ENCODE assay signal across 8 mouse cellular contexts in genomic region chr5:111261733-111262573, GRCm38 (mm10).
DNase-seq lines count a peak whose midpoint lies in the region; ATAC-seq and TF ChIP-seq lines count a peak whose summit lies in the region.

No protein-coding gene starts in this region.

- H3K36me3 ChIP-seq in forebrain, embryonic 10.5 days (replicated peaks), result peaks cover 9% of the 10 kb centered on the region
- peaks cover 4% of the 10 kb centered on the region; the same call in 1 of the 2 replicates for H3K36me3 ChIP-seq in forebrain, embryonic 11.5 days (ENCODE audit: control insufficient read depth, insufficient read depth, low read length)
- H3K36me3 ChIP-seq in forebrain, postnatal 0 days (ENCODE audit: insufficient read depth), result peaks cover 6% of the 10 kb centered on the region
- H3K36me3 ChIP-seq in intestine, embryonic 16.5 days (ENCODE audit: control insufficient read depth, insufficient read depth, low read length), result 0 out of 2 replicates have a peak, but pooled peaks cover 4% of the 10 kb centered on the region

- no peak overlapping the region for H3K9ac ChIP-seq in forebrain, embryonic 11.5 days (ENCODE audit: low read length)
- no peak overlapping the region for H3K9ac ChIP-seq in forebrain, postnatal 0 days
- H3K9ac ChIP-seq in intestine, embryonic 16.5 days (ENCODE audit: low read depth, low read length), result peak overlapping the region; percentile 52

- peaks cover 25% of the 10 kb centered on the region for H3K27me3 ChIP-seq in forebrain, embryonic 10.5 days (ENCODE audit: poor library complexity, severe bottlenecking)
- H3K27me3 ChIP-seq in forebrain, embryonic 11.5 days (ENCODE audit: control insufficient read depth, insufficient read depth, low read length), result no peaks in the 10 kb centered on the region
- no peaks in the 10 kb centered on the region for H3K27me3 ChIP-seq in forebrain, postnatal 0 days (ENCODE audit: insufficient read depth, low read length)
- no peaks in the 10 kb centered on the region for H3K27me3 ChIP-seq in intestine, embryonic 16.5 days (replicated peaks; ENCODE audit: control insufficient read depth, insufficient read depth, low read length)

- H3K27ac ChIP-seq in forebrain, embryonic 10.5 days, result peak overlapping the region; percentile 69
- H3K27ac ChIP-seq in forebrain, embryonic 11.5 days (ENCODE audit: low read depth, low read length), result no peak overlapping the region
- H3K27ac ChIP-seq in forebrain, postnatal 0 days (ENCODE audit: low read depth, low read length), result peak overlapping the region; percentile 68
- peak overlapping the region; percentile 78 for H3K27ac ChIP-seq in intestine, embryonic 16.5 days (ENCODE audit: low read length)

- peaks cover 11% of the 10 kb centered on the region for H3K9me3 ChIP-seq in forebrain, embryonic 10.5 days
- H3K9me3 ChIP-seq in forebrain, embryonic 11.5 days (ENCODE audit: control insufficient read depth, low read length), result no peaks in the 10 kb centered on the region
- no peaks in the 10 kb centered on the region for H3K9me3 ChIP-seq in forebrain, postnatal 0 days (ENCODE audit: low read length)
- H3K9me3 ChIP-seq in intestine, embryonic 16.5 days (ENCODE audit: control insufficient read depth, low read length), result 0 out of 2 replicates have a peak, but pooled peaks cover 4% of the 10 kb centered on the region

- no peak for TF ChIP-seq CTCF in forebrain, postnatal 0 days (IDR thresholded peaks at IDR 0.05; ENCODE audit: low read depth)

- no peak for ATAC-seq in forebrain, embryonic 11.5 days (replicated peaks; ENCODE audit: low FRiP score)
- ATAC-seq in forebrain, postnatal 0 days, result peak; percentile 50
- ATAC-seq in intestine, embryonic 16.5 days, result peak; percentile 37

- H3K4me2 ChIP-seq in forebrain, embryonic 11.5 days (ENCODE audit: low read depth, low read length, severe bottlenecking), result no peak overlapping the region
- no peak overlapping the region for H3K4me2 ChIP-seq in forebrain, postnatal 0 days (ENCODE audit: low read depth)
- H3K4me2 ChIP-seq in intestine, embryonic 16.5 days (ENCODE audit: low read depth, low read length), result no peak overlapping the region

- 80% methylated on average over 13 of the region's 13 CpGs for WGBS in forebrain, embryonic 10.5 days
- WGBS in forebrain, embryonic 11.5 days, result 77% methylated on average over 13 of the region's 13 CpGs
- WGBS in forebrain, postnatal 0 days, result 51% methylated on average over 13 of the region's 13 CpGs
- 51% methylated on average over 13 of the region's 13 CpGs for WGBS in intestine, embryonic 16.5 days

- no peak overlapping the region for H3K4me3 ChIP-seq in forebrain, embryonic 10.5 days
- no peak overlapping the region for H3K4me3 ChIP-seq in forebrain, embryonic 11.5 days (ENCODE audit: low read depth, low read length)
- H3K4me3 ChIP-seq in forebrain, postnatal 0 days (ENCODE audit: low read depth, low read length), result no peak overlapping the region
- H3K4me3 ChIP-seq in intestine, embryonic 16.5 days (ENCODE audit: low read length), result no peak overlapping the region

- H3K4me1 ChIP-seq in forebrain, embryonic 10.5 days, result peaks cover 39% of the 10 kb centered on the region
- peaks cover 7% of the 10 kb centered on the region; the same call in 1 of the 2 replicates for H3K4me1 ChIP-seq in forebrain, embryonic 11.5 days (replicated peaks; ENCODE audit: control insufficient read depth, insufficient read depth, low read length)
- H3K4me1 ChIP-seq in forebrain, postnatal 0 days (ENCODE audit: insufficient read depth), result peaks cover 11% of the 10 kb centered on the region
- peaks cover 27% of the 10 kb centered on the region for H3K4me1 ChIP-seq in intestine, embryonic 16.5 days (ENCODE audit: control insufficient read depth, insufficient read depth, low read length)

- no peak for DNase-seq in forebrain, embryonic 10.5 days (ENCODE audit: extremely low spot score, low spot score)
- DNase-seq in forebrain, embryonic 11.5 days (ENCODE audit: low spot score), result no peak
- peak; percentile 40 for DNase-seq in forebrain, postnatal 0 days
- peak; percentile 43 for DNase-seq in lung, postnatal 10 days
- no peak for DNase-seq in embryo, embryonic 11 days
- no peak for DNase-seq in cerebellum, adult 18-20 months
- DNase-seq in cerebellum, adult 11 months, result no peak

Comparison
In these comparisons a context has a peak if more than half of its experiments do, and no peak if none do; other contexts are left out.
1. DNase-seq: peak in forebrain, postnatal 0 days (single experiment) and lung, postnatal 10 days (single experiment); none in forebrain, embryonic 10.5 days (single experiment), forebrain, embryonic 11.5 days (single experiment), embryo, embryonic 11 days (single experiment), cerebellum, adult 18-20 months (0 of 2) and cerebellum, adult 11 months (single experiment).